Mouse (Mus musculus) spleen, embryonic (tissue): ENCODE measurements at regions not wholly inside any gene's neighbourhood (a gene's known extent, or its start where the extent isn't known, plus 50 kb on each side); places are given as distances from the start of the nearest gene placed in this dataset.

ENCODE experiments used
- CTCF ChIA-PET: fragments of 350-600 bp; sonication (Branson Sonifier 250); formaldehyde crosslinking; loops from one replicate; lab custom pipeline; 2022; lab: Charles Lee

GRCm38 (mm10) chr3:79996803-79997202 lies 112.5 kb downstream of the Fam198b start:
- CTCF ChIA-PET: no interaction called here

GRCm38 (mm10) chr3:80002335-80002734 lies 118.0 kb downstream of the Fam198b start:
- CTCF ChIA-PET: no interaction called here

DNA sequence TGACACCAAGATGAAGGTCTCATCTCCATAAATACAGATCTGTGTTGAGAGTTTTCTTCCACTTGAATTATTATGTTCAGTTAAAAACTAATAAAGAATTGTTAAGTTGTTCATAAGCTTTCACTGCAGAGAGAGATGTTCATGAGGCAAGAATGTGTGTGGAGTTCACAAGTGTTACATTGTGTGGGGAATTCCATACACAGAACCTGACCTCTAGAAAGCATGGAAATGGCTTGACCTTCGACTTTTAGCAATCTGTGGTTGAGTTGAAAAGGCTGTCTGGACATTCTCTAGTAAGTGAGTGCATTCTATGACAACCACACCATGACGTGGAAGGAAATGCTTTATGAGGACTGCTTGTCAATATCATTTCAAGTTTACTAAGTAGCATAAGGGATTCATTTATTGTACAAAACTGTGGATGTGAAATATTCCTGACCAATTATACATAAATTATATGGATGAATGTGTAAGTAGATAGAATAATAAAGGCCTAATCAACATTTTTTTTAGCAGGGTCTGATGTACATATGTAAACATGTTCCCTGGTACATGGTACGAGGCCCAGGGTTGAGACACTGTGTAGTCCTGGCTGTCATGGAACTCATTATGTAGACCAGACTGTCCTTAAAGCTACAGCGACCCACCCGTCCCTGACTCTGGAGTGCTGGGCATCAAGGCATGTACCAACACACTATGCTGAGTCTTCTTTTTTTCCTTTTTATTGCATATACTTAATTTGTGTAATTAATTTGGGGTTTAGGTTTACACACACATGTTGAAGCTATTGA lies 119.2 kb downstream of the Fam198b start:
- CTCF ChIA-PET: no interaction called here

DNA sequence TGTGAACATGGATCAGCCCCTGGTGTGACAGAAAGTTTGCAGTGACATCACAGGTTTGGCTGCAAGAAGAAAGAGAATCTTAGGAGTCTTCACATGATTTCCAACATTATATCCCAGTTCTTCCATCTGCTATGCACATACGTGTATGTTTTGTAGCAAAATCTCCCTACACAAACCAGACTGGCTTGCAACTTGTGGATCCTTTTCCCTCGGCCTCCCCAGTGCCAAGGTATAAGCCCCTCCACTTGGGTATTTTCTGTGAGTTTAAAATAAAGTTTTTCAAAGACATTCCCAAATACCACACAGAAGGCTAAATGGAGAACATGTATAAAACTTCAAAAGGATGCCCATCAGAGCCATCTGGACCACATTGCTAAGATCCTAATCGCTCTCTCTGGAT lies 120.2 kb downstream of the Fam198b start:
- CTCF ChIA-PET: no interaction called here

DNA sequence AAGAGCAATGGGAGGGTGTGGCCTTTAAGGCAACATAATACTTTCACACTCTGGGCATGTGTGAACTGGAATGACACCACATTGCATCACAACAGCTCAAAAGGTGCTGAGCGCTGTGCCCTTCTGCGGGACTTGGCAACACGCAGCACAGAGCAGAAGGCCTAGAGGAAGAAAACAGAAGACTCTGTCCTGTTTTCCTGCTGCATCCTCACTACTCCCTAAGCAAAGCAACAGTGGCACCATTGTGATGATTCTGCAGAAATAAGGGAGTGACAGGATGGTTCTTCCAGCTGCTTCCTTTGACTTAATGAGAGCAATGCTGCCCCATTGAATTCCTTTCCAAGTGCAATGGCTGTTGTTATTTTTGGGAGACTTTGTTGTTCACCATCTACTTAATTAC lies 120.6 kb downstream of the Fam198b start:
- CTCF ChIA-PET: no interaction called here

DNA sequence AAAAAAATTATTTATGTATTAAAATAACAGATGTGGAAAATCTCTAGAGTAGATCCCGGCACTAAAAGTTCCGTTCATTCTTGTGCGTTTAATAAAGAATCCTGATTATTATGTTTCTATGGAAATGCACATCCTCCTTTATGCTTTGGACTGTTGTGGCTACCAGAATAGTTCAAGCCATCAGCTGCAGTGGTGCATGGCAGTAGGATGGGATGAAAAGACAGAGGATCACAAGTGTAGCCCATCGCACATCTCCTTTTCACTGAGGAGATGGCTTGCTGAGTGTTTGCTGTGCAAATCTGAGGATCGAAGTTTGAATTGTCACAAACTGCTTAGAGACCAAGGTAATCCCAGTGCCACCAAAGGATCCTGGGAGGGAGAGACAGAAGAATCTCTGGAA lies 121.0 kb downstream of the Fam198b start:
- CTCF ChIA-PET: no interaction called here

DNA sequence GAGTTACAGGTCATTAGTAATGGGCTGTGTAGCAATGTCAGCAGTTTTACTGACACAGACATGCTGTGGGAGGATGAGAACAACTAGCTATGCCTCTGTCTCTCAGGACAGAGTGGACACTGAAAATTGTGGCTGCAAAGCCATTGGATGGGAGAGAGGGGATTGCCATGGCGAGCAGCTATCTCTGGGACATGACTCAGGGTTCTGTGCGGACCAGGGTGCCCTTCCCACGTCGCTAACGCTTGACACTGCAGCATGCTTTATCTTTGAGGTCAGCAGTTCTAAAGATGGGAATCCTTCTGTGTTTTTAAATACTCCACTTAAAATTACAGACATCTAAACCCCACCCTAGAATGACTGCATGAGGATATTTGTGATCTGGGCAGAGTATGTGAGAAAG lies 121.9 kb downstream of the Fam198b start:
- CTCF ChIA-PET: no interaction called here

- CTCF ChIA-PET: no interaction called here
Measured at GRCm38 (mm10) chr3:80007006-80007405, 122.7 kb downstream of the Fam198b start.

DNA sequence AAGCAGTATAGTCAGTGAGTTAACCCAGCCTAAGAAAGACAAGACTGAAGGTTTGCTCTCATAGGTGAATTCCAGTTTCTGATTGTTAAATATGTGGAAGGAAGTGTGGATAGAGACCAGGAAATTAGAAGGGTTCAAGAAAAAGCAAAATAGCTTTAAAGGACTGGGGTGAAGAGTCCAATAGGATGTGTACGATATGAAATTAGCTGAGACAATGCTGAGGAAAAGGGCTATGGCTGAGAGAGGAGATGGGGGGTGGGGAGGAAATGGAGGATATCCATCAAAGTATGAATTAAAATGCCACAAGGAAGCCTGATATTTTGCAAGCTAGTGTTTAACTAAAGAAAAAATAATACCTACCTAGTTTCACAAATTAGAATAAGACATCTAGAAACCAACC lies 124.9 kb downstream of the Fam198b start:
- CTCF ChIA-PET: no interaction called here

DNA sequence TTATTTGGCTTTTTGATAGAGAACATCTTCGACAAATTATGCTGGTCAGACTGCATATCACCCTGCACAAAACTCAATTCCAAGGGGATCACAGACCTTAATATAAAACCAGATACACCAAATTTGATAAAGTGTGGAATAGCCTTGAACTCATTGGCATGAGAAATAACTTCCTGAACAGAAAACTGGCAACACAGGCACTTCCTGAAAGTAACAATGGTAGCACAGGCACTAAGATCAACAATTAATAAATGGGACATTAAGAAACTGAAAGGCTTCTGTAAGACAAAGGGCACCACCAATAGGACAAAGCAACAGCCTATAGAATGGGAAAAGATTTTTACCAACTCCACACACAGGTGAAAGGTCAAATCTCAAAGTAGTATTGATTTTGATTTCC lies 141.5 kb downstream of the Fam198b start:
- CTCF ChIA-PET: no interaction called here

DNA sequence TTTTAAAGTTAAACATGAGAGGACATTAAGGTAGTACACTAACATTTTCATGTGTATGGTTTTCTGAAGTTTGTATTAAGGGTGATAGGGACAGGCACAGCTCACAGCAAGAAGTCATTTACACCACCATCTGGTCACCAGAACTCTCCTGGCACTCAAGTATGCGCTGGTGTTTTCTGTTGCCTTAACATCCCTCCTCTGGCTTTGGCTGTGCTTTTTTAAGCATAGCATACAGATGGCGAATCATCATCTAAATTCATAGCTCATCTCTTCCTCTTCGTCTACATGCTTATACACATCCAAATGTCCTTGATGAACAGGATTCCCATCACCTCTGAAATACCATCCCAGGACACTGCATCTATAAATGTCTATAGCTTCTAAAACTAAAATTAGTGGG lies 148.7 kb downstream of the Fam198b start:
- CTCF ChIA-PET: no interaction called here

DNA sequence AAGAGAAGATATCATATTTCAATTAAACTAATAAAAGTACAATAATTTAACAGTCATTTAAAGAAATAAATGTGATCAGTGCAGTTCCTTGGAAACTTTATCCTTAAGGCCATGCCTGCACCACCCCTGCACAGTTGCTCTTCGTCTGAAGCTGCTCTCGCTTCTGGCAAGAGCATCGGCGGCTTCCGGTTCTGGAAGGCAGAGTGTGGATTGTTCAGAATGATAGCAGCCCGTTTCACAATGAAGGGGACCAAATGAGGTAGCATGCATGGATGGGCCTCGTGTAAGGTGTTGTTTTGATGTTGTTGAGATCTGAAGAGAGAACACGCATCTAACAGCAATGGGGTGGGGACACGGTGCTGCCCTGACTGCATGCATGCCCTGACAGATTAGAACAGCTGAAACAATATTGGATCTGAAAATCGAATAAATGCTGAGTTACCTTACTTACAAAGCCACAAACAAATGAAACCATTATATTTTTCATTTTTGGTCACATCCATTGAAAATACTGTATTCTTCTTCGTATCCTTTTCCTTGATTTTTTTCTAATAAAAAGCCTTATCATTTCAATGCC lies 154.3 kb downstream of the Fam198b start:
- CTCF ChIA-PET: no interaction called here

DNA sequence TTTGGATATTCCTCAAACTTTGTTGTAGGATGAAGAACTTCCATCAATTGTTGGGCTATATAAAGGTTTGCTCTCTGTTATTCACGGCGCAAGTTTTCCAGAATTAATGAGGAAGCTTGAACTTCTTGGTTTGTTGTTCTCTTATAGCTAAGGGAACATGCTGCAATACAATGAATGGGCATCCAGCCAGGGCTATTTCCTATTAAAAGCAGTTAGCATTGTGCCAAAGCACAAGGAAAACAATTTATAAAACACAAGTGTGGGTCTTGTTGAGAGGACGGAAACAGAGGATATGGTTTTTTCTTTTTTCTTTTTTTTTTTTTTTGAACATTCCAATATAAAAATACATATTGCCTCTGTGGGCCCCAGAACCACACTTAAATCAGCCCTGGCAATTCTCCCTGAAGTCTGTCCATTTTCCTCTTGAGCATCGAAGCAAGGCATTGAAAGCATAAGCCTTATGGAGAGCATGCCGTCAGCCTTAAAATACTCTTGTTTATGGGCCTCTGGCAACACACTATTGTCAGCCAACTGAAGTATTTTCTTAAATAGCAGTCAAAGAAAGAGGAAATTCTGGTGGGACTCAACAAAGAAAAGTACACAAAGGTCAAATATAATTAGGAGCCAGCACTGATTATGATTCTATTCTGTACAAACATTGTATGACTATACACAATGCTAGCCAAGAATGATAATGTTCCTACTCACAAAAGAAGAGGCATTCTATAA lies 158.6 kb downstream of the Fam198b start:
- CTCF ChIA-PET: interaction anchor here (0.7 kb wide), 1 partner anchor 1453 kb away, joined by 6 read pairs; no protein-coding TSS in a partner anchor

GRCm38 (mm10) chr3:80049495-80050225 lies 165.3 kb downstream of the Fam198b start:
- CTCF ChIA-PET: no interaction called here

GRCm38 (mm10) chr3:80050920-80051319 lies 166.6 kb downstream of the Fam198b start:
- CTCF ChIA-PET: interaction anchor here (0.5 kb wide), 1 partner anchor 271 kb away, joined by 5 read pairs; no protein-coding TSS in a partner anchor

- CTCF ChIA-PET: no interaction called here
Measured at GRCm38 (mm10) chr3:80051963-80052362, 167.6 kb downstream of the Fam198b start.

DNA sequence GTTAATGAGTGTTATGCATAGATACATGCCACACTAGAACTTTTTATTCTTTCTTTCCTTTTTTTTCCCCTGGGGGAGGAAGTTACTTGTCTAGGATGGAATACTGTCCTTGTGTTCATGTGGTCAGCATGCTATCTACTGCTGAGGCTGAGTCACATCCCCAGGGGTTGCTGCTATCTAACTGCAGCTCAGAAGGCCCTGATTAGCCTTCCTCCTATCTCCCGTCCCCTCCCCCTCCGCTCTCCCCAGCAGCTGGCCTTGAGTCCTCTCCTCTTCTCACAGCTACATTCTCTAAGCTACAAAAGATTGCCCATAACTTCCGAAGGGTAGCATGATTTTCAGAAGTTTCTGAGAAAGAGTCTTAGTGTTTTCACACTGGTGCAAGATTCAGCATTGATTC lies 168.5 kb downstream of the Fam198b start:
- CTCF ChIA-PET: no interaction called here

DNA sequence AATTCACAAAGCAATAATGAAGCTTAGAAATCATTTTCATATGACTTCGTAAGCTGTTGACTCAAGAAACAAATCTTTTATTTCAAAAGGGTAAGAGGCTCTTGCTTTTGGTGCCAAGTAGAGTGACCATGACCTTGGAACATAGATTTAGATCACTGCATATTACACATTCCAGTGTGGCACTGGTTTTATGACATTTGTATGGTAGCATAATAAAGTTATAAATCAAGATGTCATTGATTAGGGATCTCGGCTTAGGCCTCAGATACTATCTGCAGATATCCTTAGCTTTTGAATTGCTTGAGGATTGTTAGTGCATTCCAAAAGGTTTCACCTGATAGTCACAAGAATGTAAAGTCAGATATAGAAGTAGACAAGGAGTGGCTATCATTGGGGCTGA lies 169.1 kb downstream of the Fam198b start:
- CTCF ChIA-PET: no interaction called here

DNA sequence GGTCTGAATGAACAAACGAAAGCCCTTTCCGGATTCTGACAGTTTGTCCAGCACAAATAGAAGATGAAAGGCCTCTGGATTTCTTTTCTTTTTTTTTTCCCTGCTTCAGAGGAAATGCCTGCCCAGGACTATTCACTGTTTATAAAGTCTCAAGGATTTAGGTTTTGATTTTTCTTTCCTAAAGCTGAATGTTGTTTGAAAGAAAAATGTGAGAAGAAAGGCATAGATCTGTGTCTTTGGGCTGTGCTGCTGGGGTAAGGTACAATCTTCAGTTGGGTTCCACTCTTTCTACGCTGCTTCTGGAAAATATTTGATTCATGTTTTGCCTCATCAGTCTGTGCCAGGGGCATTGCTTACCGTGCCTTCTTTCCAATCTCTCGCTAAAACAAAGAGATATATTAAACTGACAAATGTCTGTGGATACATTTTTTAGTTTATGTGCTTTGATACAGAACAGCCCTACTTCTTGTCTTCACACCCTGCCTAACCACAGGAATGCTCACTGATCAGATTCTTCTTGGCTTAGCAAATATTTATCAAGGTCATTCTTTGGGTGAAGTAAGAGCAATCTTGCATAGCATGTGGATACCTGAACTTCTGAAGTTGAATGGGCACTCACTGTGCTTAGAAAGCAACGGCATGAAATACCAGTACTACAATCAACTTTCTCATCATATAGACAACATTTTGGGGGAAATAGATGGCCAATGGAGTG lies 172.5 kb downstream of the Fam198b start:
- CTCF ChIA-PET: no interaction called here

- CTCF ChIA-PET: no interaction called here
Measured at GRCm38 (mm10) chr3:80058722-80059121, 174.4 kb downstream of the Fam198b start.

GRCm38 (mm10) chr3:80070726-80071125 lies 186.4 kb downstream of the Fam198b start:
- CTCF ChIA-PET: no interaction called here
